Mouse (Mus musculus) CH12.LX (cell line): ENCODE data around the gene Dcaf11. TPM values are rescaled to one million over a fixed set of nuclear protein-coding genes. Genes with fewer than 3 reads are reported as not detected.
A peak's percentile ranks its signal among the peaks of the same experiment; 100 is the strongest.

ENCODE experiments used
- DNase-seq: peaks from one replicate; pipeline ENCODE4 v3.0.0-alpha.2; 2013; ENCODE audit errors: extremely low read depth
- H3K27ac ChIP-seq: 2 replicates; pipeline ENCODE4 v1.5.1; 2012; ENCODE audit warnings: low read depth, mild to moderate bottlenecking, control low read depth, moderate library complexity; ENCODE audit not compliant: insufficient read depth
- H3K27me3 ChIP-seq: replicated peaks from 2 replicates; pipeline ENCODE3; 2012; ENCODE audit warnings: inconsistent platforms
- H3K36me3 ChIP-seq, 2 experiments: replicated peaks in 1 of 2; 2 replicates each; pipeline versions ENCODE3 to v1.6.1; 2012; ENCODE audit warnings: inconsistent platforms in 1 of 2, low read length in 1 of 2, mild to moderate bottlenecking in 1 of 2, mixed read lengths in 1 of 2, moderate library complexity in 1 of 2; ENCODE audit not compliant: control insufficient read depth in 1 of 2, insufficient read depth in 1 of 2
- H3K4me1 ChIP-seq, 2 experiments: 2 replicates each; pipeline ENCODE4 v1.6.1; 2012; ENCODE audit warnings: inconsistent platforms in 1 of 2, moderate library complexity in 1 of 2; ENCODE audit not compliant: insufficient read depth in 2 of 2, control insufficient read depth in 1 of 2
- H3K4me2 ChIP-seq: 2 replicates; pipeline ENCODE4 v1.6.1; 2012; ENCODE audit warnings: low read depth, mild to moderate bottlenecking, control low read depth; ENCODE audit not compliant: poor library complexity, insufficient read depth, severe bottlenecking
- H3K4me3 ChIP-seq, 3 experiments: fragments of 150-350 bp in 1 of 3; sonication (generic) in 1 of 3; replicated peaks in 1 of 3; 2 replicates each; pipeline versions ENCODE3 to v1.5.1; 2011 to 2012; ENCODE audit warnings: low read depth in 2 of 3, low read length in 2 of 3, mild to moderate bottlenecking in 2 of 3, moderate library complexity in 2 of 3, control low read depth in 1 of 3, improper control_type of control experiment in 1 of 3, inconsistent platforms in 1 of 3, mixed read lengths in 1 of 3; ENCODE audit not compliant: poor library complexity in 1 of 3
- H3K79me2 ChIP-seq: replicated peaks from 2 replicates; pipeline ENCODE4 v1.6.1; 2012; ENCODE audit warnings: mild to moderate bottlenecking, moderate library complexity; ENCODE audit not compliant: control insufficient read depth, poor library complexity, insufficient read depth, severe bottlenecking; ENCODE audit errors: extremely low read depth
- H3K9ac ChIP-seq: 2 replicates; pipeline ENCODE4 v1.6.1; 2012; ENCODE audit warnings: low read depth, mild to moderate bottlenecking, control low read depth, moderate library complexity; ENCODE audit not compliant: insufficient read depth
- H3K9me3 ChIP-seq: replicated peaks from 2 replicates; pipeline ENCODE3; 2012; ENCODE audit warnings: low read length, inconsistent platforms, mixed read lengths
- CHD2 ChIP-seq: IDR thresholded peaks from 2 replicates; pipeline ENCODE4 v1.6.1; 2011; ENCODE audit warnings: low read length, improper control_type of control experiment
- E2F4 ChIP-seq: IDR thresholded peaks from 2 replicates; pipeline ENCODE4 v1.6.1; 2011; ENCODE audit warnings: low read depth, low read length, improper control_type of control experiment; ENCODE audit not compliant: insufficient replicate concordance
- ELF1 ChIP-seq: IDR thresholded peaks from 2 replicates; pipeline ENCODE4 v1.6.1; 2014; ENCODE audit warnings: low read depth, mild to moderate bottlenecking, inconsistent platforms, low read length, improper control_type of control experiment
- EP300 ChIP-seq: IDR thresholded peaks from 2 replicates; pipeline ENCODE4 v1.6.1; 2011; ENCODE audit warnings: low read length, improper control_type of control experiment
- ETS1 ChIP-seq: conservative IDR thresholded peaks from 2 replicates; pipeline ENCODE4 v1.6.1; 2012; ENCODE audit warnings: low read depth, mild to moderate bottlenecking, inconsistent platforms, low read length, improper control_type of control experiment, moderate library complexity
- IRF4 ChIP-seq: IDR thresholded peaks from 2 replicates; pipeline ENCODE4 v1.6.1; 2014; ENCODE audit warnings: low read depth, mild to moderate bottlenecking, inconsistent platforms, low read length, improper control_type of control experiment
- JUN ChIP-seq: IDR thresholded peaks from 2 replicates; pipeline ENCODE4 v1.6.1; 2011; ENCODE audit warnings: low read depth, mild to moderate bottlenecking, low read length, improper control_type of control experiment, moderate library complexity; ENCODE audit not compliant: insufficient read depth
- MAFK ChIP-seq: IDR thresholded peaks from 2 replicates; pipeline ENCODE4 v1.6.1; 2011; ENCODE audit warnings: low read length, improper control_type of control experiment; ENCODE audit not compliant: insufficient replicate concordance
- MAX ChIP-seq: IDR thresholded peaks from 2 replicates; pipeline ENCODE4 v1.6.1; 2011; ENCODE audit warnings: low read length, improper control_type of control experiment
- MEF2A ChIP-seq: IDR thresholded peaks from 2 replicates; pipeline ENCODE4 v1.6.1; 2014; ENCODE audit warnings: low read depth, mild to moderate bottlenecking, inconsistent platforms, low read length, improper control_type of control experiment, borderline replicate concordance
- MXI1 ChIP-seq: IDR thresholded peaks from 2 replicates; pipeline ENCODE4 v1.6.1; 2011; ENCODE audit warnings: mild to moderate bottlenecking, low read depth, low read length, improper control_type of control experiment
- PAX5 ChIP-seq: IDR thresholded peaks from 2 replicates; pipeline ENCODE4 v1.6.1; 2012; ENCODE audit warnings: low read length, inconsistent platforms, mixed read lengths
- SIN3A ChIP-seq: IDR thresholded peaks from 2 replicates; pipeline ENCODE4 v1.6.1; 2012; ENCODE audit warnings: low read length, improper control_type of control experiment, inconsistent platforms
- UBTF ChIP-seq: IDR thresholded peaks from 2 replicates; pipeline ENCODE4 v1.6.1; 2012; ENCODE audit warnings: low read depth, mild to moderate bottlenecking, inconsistent platforms, low read length, improper control_type of control experiment, moderate library complexity
- ZKSCAN1 ChIP-seq: IDR thresholded peaks from 2 replicates; pipeline ENCODE4 v1.6.1; 2012; ENCODE audit warnings: low read depth, inconsistent platforms, low read length, improper control_type of control experiment, borderline replicate concordance
- ZNF384 ChIP-seq: IDR thresholded peaks from 2 replicates; pipeline ENCODE4 v1.6.1; 2012; ENCODE audit warnings: low read depth, low read length, improper control_type of control experiment, inconsistent platforms
- dilution Hi-C: fragments of 300-500 bp; cut with MboI; formaldehyde crosslinking; loops from 2 replicates; pipeline ENCODE4 v1.14.3; 2020; ENCODE audit warnings: low sequenced_read_pairs; ENCODE audit not compliant: extremely low pct_unique_long_range_greater_than_20kb, extremely low pct_ligation_motif_present
- in situ Hi-C: fragments of 300-500 bp; cut with MboI; formaldehyde crosslinking; loops from 3 replicates; pipeline ENCODE4 v1.14.3; 2019; ENCODE audit warnings: low sequenced_read_pairs, low pct_ligation_motif_present, low pct_unique_long_range_greater_than_20kb, mixed read lengths
- polyA plus RNA-seq: library from polyadenylated mRNA; unstranded; fragments of >175 nt; gene quantifications from 2 replicates; pipeline ENCODE4 v1.2.1, GENCODE M21; 2012; ENCODE audit warnings: low read depth; ENCODE audit not compliant: insufficient read length
- total RNA-seq, 2 experiments: library from RNA; depleted of rRNA; stranded (reverse); fragments of 300-350 nt in 1 of 2; fragments of >200 nt in 1 of 2; gene quantifications; 2 replicates each; pipeline ENCODE4 v1.2.3; 2012 to 2014

Gene Dcaf11
- total and polyA plus RNA-seq, 3 experiments, result 29.3 to 39.1 (median 32.6) TPM

DNA sequence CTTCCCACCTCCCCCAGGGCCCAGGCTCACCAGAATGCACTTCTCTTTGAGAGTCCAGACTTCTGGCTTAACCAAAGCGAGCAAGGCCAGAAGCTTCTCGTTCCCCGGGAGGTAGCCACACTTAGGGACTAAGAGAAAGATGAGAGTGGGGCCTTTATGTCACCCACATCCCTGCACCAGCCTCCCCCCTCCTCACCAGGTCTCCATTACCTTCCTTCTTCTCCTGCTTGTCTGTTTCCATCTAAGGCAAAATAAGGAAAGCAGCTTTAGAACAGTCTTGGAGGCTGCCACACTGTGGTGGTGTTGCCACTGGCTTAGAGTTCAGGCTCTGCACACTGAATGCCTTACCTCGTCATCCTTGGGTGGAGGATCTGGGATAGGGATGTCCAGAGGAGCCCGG is 29.5 kb downstream of the Dcaf11 start:
- peaks cover 8 to 64% of the 10 kb centered on the region in 2 experiments for H3K4me1 ChIP-seq
- TF ChIP-seq MAX (no peak), PAX5 (no peak), SIN3A (no peak)
- TF ChIP-seq, all 38 proteins: peak for 0
- Histone ChIP-seq H3K4me3 (peak overlapping the region; percentile 79 to 94 (median 91)), H3K9ac (peak overlapping the region; percentile 89), H3K27ac (peak overlapping the region; percentile 97), H3K27me3 (no peaks in the 10 kb centered on the region), H3K79me2 (peaks cover 35% of the 10 kb centered on the region), H3K4me2 (peak overlapping the region; percentile 96), H3K36me3 (peaks cover 22 to 45% of the 10 kb centered on the region in 2 experiments), H3K9me3 (no peaks in the 10 kb centered on the region)
- no peak for DNase-seq
- dilution Hi-C loops, result no loop called here
- in situ Hi-C loops, result no loop called here

DNA sequence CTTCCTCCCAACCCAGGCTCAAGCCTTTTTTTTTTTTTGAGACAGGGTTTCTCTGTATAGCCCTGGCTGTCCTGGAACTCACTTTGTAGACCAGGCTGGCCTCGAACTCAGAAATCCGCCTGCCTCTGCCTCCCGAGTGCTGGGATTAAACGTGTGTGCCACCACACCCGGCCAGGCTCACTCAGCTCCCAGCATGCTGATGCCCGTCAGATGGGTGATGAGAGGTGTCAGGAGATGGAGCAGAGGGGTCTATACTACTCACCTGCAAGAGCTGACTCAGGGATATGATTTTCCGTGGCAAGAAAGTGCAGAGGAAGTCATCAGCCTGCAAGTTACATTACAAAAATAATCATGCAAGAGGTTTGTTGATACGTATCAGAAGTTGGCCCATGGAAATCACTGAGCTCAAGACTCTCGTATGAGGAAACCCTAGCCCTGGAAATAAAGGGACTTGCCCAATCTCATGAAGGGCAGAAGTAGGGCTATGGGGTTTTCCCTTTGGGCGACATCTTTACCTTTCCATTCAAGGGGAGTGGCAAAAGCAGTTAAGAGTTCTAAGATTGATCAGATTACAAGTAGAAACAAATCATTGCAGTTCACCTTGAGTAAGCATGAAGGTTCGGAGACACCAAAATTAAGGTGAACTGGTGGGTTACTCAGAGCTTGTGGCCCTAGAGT is 30.1 kb downstream of the Dcaf11 start:
- Histone ChIP-seq H3K9me3 (no peaks in the 10 kb centered on the region), H3K79me2 (peaks cover 35% of the 10 kb centered on the region), H3K4me3 (peak overlapping the region; percentile 79 to 94 (median 91)), H3K36me3 (peaks cover 27 to 49% of the 10 kb centered on the region in 2 experiments), H3K27me3 (no peaks in the 10 kb centered on the region), H3K27ac (peak overlapping the region; percentile 97), H3K9ac (peak overlapping the region; percentile 89), H3K4me2 (peak overlapping the region; percentile 96), H3K4me1 (peaks cover 4 to 58% of the 10 kb centered on the region in 2 experiments)
- no peak; the same call in 1 of the 2 replicates for TF ChIP-seq MXI1
- TF ChIP-seq E2F4, result 0 out of 2 replicates have a peak, but pooled peaks have one; percentile 33
- TF ChIP-seq ETS1, result peak; percentile 54; the same call in 1 of the 2 replicates
- TF ChIP-seq SIN3A, result peak; percentile 27; the same call in 1 of the 2 replicates
- TF ChIP-seq ZNF384, result 0 out of 2 replicates have a peak, but pooled peaks have one; percentile 16
- TF ChIP-seq JUN, result no peak
- 0 out of 2 replicates have a peak, but pooled peaks have one; percentile 10 for TF ChIP-seq IRF4
- TF ChIP-seq MEF2A, result peak; percentile 67
- no peak for TF ChIP-seq UBTF
- no peak for TF ChIP-seq ZKSCAN1
- 0 out of 2 replicates have a peak, but pooled peaks have one; percentile 32 for TF ChIP-seq ELF1
- TF ChIP-seq EP300, result peak; percentile 49
- TF ChIP-seq MAFK, result peak; percentile 39; the same call in 1 of the 2 replicates
- no peak for TF ChIP-seq CHD2
- dilution Hi-C loops, result no loop called here
- DNase-seq, result peak; percentile 89
- in situ Hi-C loops, result no loop called here
